Mouse (Mus musculus): ENCODE results near the gene Gpx6. TPM values are rescaled to one million over a fixed set of nuclear protein-coding genes. Genes with fewer than 3 reads are reported as not detected.

Gpx6 gene
- polyA plus RNA-seq, 2 experiments: 0.19 to 0.63 TPM

GRCm38 (mm10) chr13:21322509-21323375, 10.8 kb downstream of the Gpx6 start:
- Histone ChIP-seq H3K27me3 (ENCODE audit: control insufficient read depth, insufficient read depth, low read length) (no peaks in the 10 kb centered on the region), H3K4me1 (ENCODE audit: control insufficient read depth, insufficient read depth, low read length) (peaks cover 2% of the 10 kb centered on the region; the same call in 1 of the 2 replicates), H3K4me3 (replicated peaks; ENCODE audit: low read length) (peak overlapping the region; percentile 28), H3K9me3 (ENCODE audit: control insufficient read depth, low read length) (no peaks in the 10 kb centered on the region), H3K27ac (replicated peaks; ENCODE audit: low read depth, low read length) (no peak overlapping the region), H3K36me3 (ENCODE audit: control insufficient read depth, insufficient read depth, low read length) (no peaks in the 10 kb centered on the region), H3K9ac (ENCODE audit: low read depth, low read length, severe bottlenecking) (0 out of 2 replicates have a peak overlapping the region, but pooled peaks have one; percentile 25), H3K4me2 (replicated peaks; ENCODE audit: low read depth, low read length, severe bottlenecking) (peak overlapping the region; percentile 41)
- DNase-seq (ENCODE audit: low spot score) (peak; percentile 27), ATAC-seq (ENCODE audit: low FRiP score, low read depth) (no peak)
- TF ChIP-seq POLR2A (IDR thresholded peaks at IDR 0.05; ENCODE audit: borderline replicate concordance, extremely low read depth, insufficient read depth, insufficient read length): no peak
- WGBS: 18% methylated on average over 18 of the region's 18 CpGs

GRCm38 (mm10) chr13:21323405-21323804, 11.5 kb downstream of the Gpx6 start:
- Histone ChIP-seq H3K9ac (ENCODE audit: low read depth, low read length, severe bottlenecking) (no peak overlapping the region), H3K9me3 (ENCODE audit: control insufficient read depth, low read length) (no peaks in the 10 kb centered on the region), H3K27ac (replicated peaks; ENCODE audit: low read depth, low read length) (no peak overlapping the region), H3K4me1 (ENCODE audit: control insufficient read depth, insufficient read depth, low read length) (peaks cover 2% of the 10 kb centered on the region; the same call in 1 of the 2 replicates), H3K36me3 (ENCODE audit: control insufficient read depth, insufficient read depth, low read length) (no peaks in the 10 kb centered on the region), H3K4me2 (replicated peaks; ENCODE audit: low read depth, low read length, severe bottlenecking) (no peak overlapping the region), H3K4me3 (replicated peaks; ENCODE audit: low read length) (no peak overlapping the region), H3K27me3 (ENCODE audit: control insufficient read depth, insufficient read depth, low read length) (no peaks in the 10 kb centered on the region)
- no peak for ATAC-seq (ENCODE audit: low FRiP score, low read depth)
- no peak for DNase-seq (ENCODE audit: low spot score)
- no peak for TF ChIP-seq POLR2A (IDR thresholded peaks at IDR 0.05; ENCODE audit: borderline replicate concordance, extremely low read depth, insufficient read depth, insufficient read length)
- 62% methylated on average over 6 of the region's 6 CpGs for WGBS

- Histone ChIP-seq H3K4me1 (ENCODE audit: control insufficient read depth, insufficient read depth, low read length) (peaks cover 2% of the 10 kb centered on the region; the same call in 1 of the 2 replicates), H3K36me3 (ENCODE audit: control insufficient read depth, insufficient read depth, low read length) (no peaks in the 10 kb centered on the region), H3K27ac (replicated peaks; ENCODE audit: low read depth, low read length) (no peak overlapping the region), H3K4me3 (replicated peaks; ENCODE audit: low read length) (peak overlapping the region; percentile 42; the same call in 1 of the 2 replicates), H3K9ac (ENCODE audit: low read depth, low read length, severe bottlenecking) (no peak overlapping the region), H3K4me2 (replicated peaks; ENCODE audit: low read depth, low read length, severe bottlenecking) (peak overlapping the region; percentile 45), H3K27me3 (ENCODE audit: control insufficient read depth, insufficient read depth, low read length) (no peaks in the 10 kb centered on the region), H3K9me3 (ENCODE audit: control insufficient read depth, low read length) (no peaks in the 10 kb centered on the region)
- TF ChIP-seq POLR2A (IDR thresholded peaks at IDR 0.05; ENCODE audit: borderline replicate concordance, extremely low read depth, insufficient read depth, insufficient read length): no peak
- DNase-seq (ENCODE audit: low spot score) (peak; percentile 17), ATAC-seq (ENCODE audit: low FRiP score, low read depth) (no peak)
- 7% methylated on average over 4 of the region's 4 CpGs for WGBS
These were observed 14.3 kb downstream of the Gpx6 start for GRCm38 (mm10) chr13:21326191-21326590.

GRCm38 (mm10) chr13:21326657-21327211, 14.8 kb downstream of the Gpx6 start:
- Histone ChIP-seq H3K4me2 (replicated peaks; ENCODE audit: low read depth, low read length, severe bottlenecking) (peak overlapping the region; percentile 45), H3K4me1 (ENCODE audit: control insufficient read depth, insufficient read depth, low read length) (peaks cover 2% of the 10 kb centered on the region; the same call in 1 of the 2 replicates), H3K27me3 (ENCODE audit: control insufficient read depth, insufficient read depth, low read length) (no peaks in the 10 kb centered on the region), H3K36me3 (ENCODE audit: control insufficient read depth, insufficient read depth, low read length) (no peaks in the 10 kb centered on the region), H3K9me3 (ENCODE audit: control insufficient read depth, low read length) (no peaks in the 10 kb centered on the region), H3K27ac (replicated peaks; ENCODE audit: low read depth, low read length) (no peak overlapping the region), H3K9ac (ENCODE audit: low read depth, low read length, severe bottlenecking) (no peak overlapping the region), H3K4me3 (replicated peaks; ENCODE audit: low read length) (peak overlapping the region; percentile 42)
- TF ChIP-seq POLR2A (IDR thresholded peaks at IDR 0.05; ENCODE audit: borderline replicate concordance, extremely low read depth, insufficient read depth, insufficient read length): no peak
- 1% methylated on average over 24 of the region's 24 CpGs for WGBS
- DNase-seq (ENCODE audit: low spot score) (peak; percentile 89), ATAC-seq (ENCODE audit: low FRiP score, low read depth) (peak; percentile 73)

- peaks cover 2% of the 10 kb centered on the region; the same call in 1 of the 2 replicates for H3K4me1 ChIP-seq (ENCODE audit: control insufficient read depth, insufficient read depth, low read length)
- no peak overlapping the region for H3K27ac ChIP-seq (replicated peaks; ENCODE audit: low read depth, low read length)
- WGBS: 2% methylated on average over 9 of the region's 9 CpGs
- H3K9me3 ChIP-seq (ENCODE audit: control insufficient read depth, low read length): no peaks in the 10 kb centered on the region
- peak overlapping the region; percentile 42 for H3K4me3 ChIP-seq (replicated peaks; ENCODE audit: low read length)
- peak overlapping the region; percentile 45 for H3K4me2 ChIP-seq (replicated peaks; ENCODE audit: low read depth, low read length, severe bottlenecking)
- H3K36me3 ChIP-seq (ENCODE audit: control insufficient read depth, insufficient read depth, low read length): no peaks in the 10 kb centered on the region
- H3K27me3 ChIP-seq (ENCODE audit: control insufficient read depth, insufficient read depth, low read length): no peaks in the 10 kb centered on the region
- ATAC-seq (ENCODE audit: low FRiP score, low read depth): 0 out of 2 replicates have a peak, but pooled peaks have one; percentile 45
- DNase-seq (ENCODE audit: low spot score): peak; percentile 32
- H3K9ac ChIP-seq (ENCODE audit: low read depth, low read length, severe bottlenecking): peak overlapping the region; percentile 52
- TF ChIP-seq POLR2A (IDR thresholded peaks at IDR 0.05; ENCODE audit: borderline replicate concordance, extremely low read depth, insufficient read depth, insufficient read length): no peak
These were observed 15.5 kb downstream of the Gpx6 start for GRCm38 (mm10) chr13:21327424-21327823.
